Mouse (Mus musculus) myocyte (in vitro differentiated cells): Measurements from ENCODE around the gene H2-T3. TPM values are rescaled to one million over a fixed set of nuclear protein-coding genes. Genes with fewer than 3 reads are reported as not detected.
"Not testable (repeated sequence)": the region's sequence is repeated elsewhere in the genome, so short reads cannot be mapped to it uniquely, and the experiment has no call there.

Experiments
- H3K27me3 ChIP-seq: one replicate; pipeline ENCODE4 v1.6.1; 2011; ENCODE audit not compliant: control insufficient read depth, insufficient read depth, insufficient read length
- H3K36me3 ChIP-seq: one replicate; pipeline ENCODE4 v1.6.1; 2011; ENCODE audit not compliant: control insufficient read depth, insufficient read depth
- H3K4me2 ChIP-seq: one replicate; pipeline ENCODE4 v1.6.1; 2011; ENCODE audit warnings: low read depth, control low read depth
- H3K4me3 ChIP-seq: one replicate; pipeline ENCODE4 v1.5.1; 2011; ENCODE audit warnings: mild to moderate bottlenecking, control low read depth, moderate library complexity
- H3K79me2 ChIP-seq: one replicate; pipeline ENCODE4 v1.6.1; 2011; ENCODE audit not compliant: control insufficient read depth, insufficient read depth
- H3ac ChIP-seq: one replicate; pipeline ENCODE4 v1.6.1; 2011; ENCODE audit not compliant: control insufficient read depth, insufficient read length
- CEBPB ChIP-seq: IDR thresholded peaks from 2 replicates; pipeline ENCODE4 v1.6.1; 2011; ENCODE audit warnings: mild to moderate bottlenecking, moderate library complexity; ENCODE audit not compliant: poor library complexity, insufficient read depth, severe bottlenecking
- E2F4 ChIP-seq: IDR thresholded peaks from one replicate; pipeline ENCODE4 v1.6.1; 2011; ENCODE audit warnings: mild to moderate bottlenecking, control low read depth, moderate library complexity; ENCODE audit not compliant: insufficient read depth
- MAX ChIP-seq: IDR thresholded peaks from one replicate; pipeline ENCODE4 v1.6.1; 2011; ENCODE audit warnings: low read depth, mild to moderate bottlenecking, control low read depth
- MYOD1 ChIP-seq, 3 experiments: IDR thresholded peaks; one replicate each; pipeline ENCODE4 v1.6.1; 2011; ENCODE audit warnings: control low read depth in 2 of 3, low read depth in 2 of 3, mild to moderate bottlenecking in 2 of 3, moderate library complexity in 1 of 3; ENCODE audit not compliant: insufficient read length in 2 of 3, control insufficient read depth in 1 of 3
- MYOG ChIP-seq, 3 experiments: IDR thresholded peaks; one replicate each; pipeline ENCODE4 v1.6.1; 2011; ENCODE audit warnings: control low read depth in 2 of 3, low read depth in 2 of 3, mild to moderate bottlenecking in 2 of 3; ENCODE audit not compliant: insufficient read length in 2 of 3, control insufficient read depth in 1 of 3, insufficient read depth in 1 of 3
- POLR2A ChIP-seq: IDR thresholded peaks from one replicate; pipeline ENCODE4 v1.6.1; 2011; ENCODE audit warnings: low read depth, mild to moderate bottlenecking, control low read depth, moderate library complexity; ENCODE audit not compliant: insufficient read length
- POLR2AphosphoS2 ChIP-seq: IDR thresholded peaks from one replicate; pipeline ENCODE4 v1.6.1; 2011; ENCODE audit warnings: low read depth, control low read depth; ENCODE audit not compliant: insufficient read length
- REST ChIP-seq: IDR thresholded peaks from one replicate; pipeline ENCODE4 v1.6.1; 2011; ENCODE audit warnings: mild to moderate bottlenecking, control low read depth, moderate library complexity; ENCODE audit not compliant: insufficient read depth, insufficient read length
- SRF ChIP-seq: IDR thresholded peaks from one replicate; pipeline ENCODE4 v1.6.1; 2011; ENCODE audit warnings: low read depth; ENCODE audit not compliant: control insufficient read depth, insufficient read length
- TCF12 ChIP-seq: IDR thresholded peaks from one replicate; pipeline ENCODE4 v1.6.1; 2011; ENCODE audit warnings: mild to moderate bottlenecking, control low read depth; ENCODE audit not compliant: poor library complexity, insufficient read depth, severe bottlenecking
- TCF3 ChIP-seq: IDR thresholded peaks from one replicate; pipeline ENCODE4 v1.6.1; 2011; ENCODE audit warnings: low read depth, control low read depth; ENCODE audit not compliant: insufficient read length
- USF1 ChIP-seq: IDR thresholded peaks from one replicate; pipeline ENCODE4 v1.6.1; 2011; ENCODE audit warnings: low read depth, mild to moderate bottlenecking, control low read depth, moderate library complexity
- polyA plus RNA-seq: library from polyadenylated mRNA; unstranded; fragments of >200 nt; fragmentation: generic; extraction: Trizol; gene quantifications from one replicate; pipeline ENCODE4 v1.2.1, GENCODE M21; 2012; ENCODE audit warnings: missing spikeins

The H2-T3 gene
- polyA plus RNA-seq, 1 experiment: not detected

GRCm38 (mm10) chr17:36154271-36155149, 35.6 kb downstream of the H2-T3 start:
- Histone ChIP-seq H3K27me3 (peaks cover 23% of the 10 kb centered on the region), H3K36me3 (no peaks in the 10 kb centered on the region), H3K4me3 (no peak overlapping the region), H3K4me2 (no peak overlapping the region), H3ac (no peak overlapping the region), H3K79me2 (no peaks in the 10 kb centered on the region)
- TF ChIP-seq TCF3 (no peak), USF1 (no peak)

GRCm38 (mm10) chr17:36151200-36151599, 38.9 kb downstream of the H2-T3 start:
- H3ac ChIP-seq, H3K36me3 ChIP-seq, H3K4me3 ChIP-seq, H3K27me3 ChIP-seq, H3K79me2 ChIP-seq, H3K4me2 ChIP-seq: not testable (repeated sequence)

GRCm38 (mm10) chr17:36148468-36148867, 41.6 kb downstream of the H2-T3 start:
- H3K79me2 ChIP-seq, H3K36me3 ChIP-seq, H3ac ChIP-seq, H3K4me3 ChIP-seq, H3K4me2 ChIP-seq: not testable (repeated sequence)
- peaks cover 26% of the 10 kb centered on the region for H3K27me3 ChIP-seq

- not testable (repeated sequence) for H3K79me2 ChIP-seq, H3K4me2 ChIP-seq, H3ac ChIP-seq, H3K36me3 ChIP-seq, H3K4me3 ChIP-seq
- peaks cover 26% of the 10 kb centered on the region for H3K27me3 ChIP-seq
These were observed 43.1 kb downstream of the H2-T3 start for GRCm38 (mm10) chr17:36146937-36147336.

GRCm38 (mm10) chr17:36145861-36146156, 44.3 kb downstream of the H2-T3 start:
- peaks cover 28% of the 10 kb centered on the region for H3K27me3 ChIP-seq
- H3K36me3 ChIP-seq, H3K4me2 ChIP-seq, H3K4me3 ChIP-seq, H3K79me2 ChIP-seq, H3ac ChIP-seq: not testable (repeated sequence)

GRCm38 (mm10) chr17:36145111-36145860, 44.8 kb downstream of the H2-T3 start:
- TF ChIP-seq POLR2A (no peak), SRF (no peak), TCF12 (no peak), USF1 (no peak), CEBPB (no peak), POLR2AphosphoS2 (no peak), MYOD1 (IDR thresholded peaks at IDR 0.05; ENCODE audit: control insufficient read depth in 1 of 3, insufficient read length in 2 of 3, low read depth in 2 of 3) (no peak), REST (no peak), MAX (no peak), TCF3 (no peak), MYOG (IDR thresholded peaks at IDR 0.05; ENCODE audit: control insufficient read depth in 1 of 3, insufficient read depth in 1 of 3, insufficient read length in 2 of 3, low read depth in 2 of 3) (no peak), E2F4 (no peak)
- Histone ChIP-seq H3K4me2 (peak overlapping the region; percentile 44), H3K4me3 (no peak overlapping the region), H3ac (no peak overlapping the region), H3K79me2 (no peaks in the 10 kb centered on the region), H3K27me3 (peaks cover 28% of the 10 kb centered on the region), H3K36me3 (no peaks in the 10 kb centered on the region)

- not testable (repeated sequence) for H3K4me3 ChIP-seq, H3K36me3 ChIP-seq, H3K79me2 ChIP-seq, H3K4me2 ChIP-seq, H3ac ChIP-seq
- peaks cover 30% of the 10 kb centered on the region for H3K27me3 ChIP-seq
These were observed 53.7 kb downstream of the H2-T3 start for GRCm38 (mm10) chr17:36136299-36136848.
